Mouse (Mus musculus): ENCODE data around the gene Cers1. TPM values are rescaled to one million over a fixed set of nuclear protein-coding genes. Genes with fewer than 3 reads are reported as not detected.

Cers1 gene
- polyA plus RNA-seq, 1 experiment from 2014 or later = 3.1 TPM

DNA sequence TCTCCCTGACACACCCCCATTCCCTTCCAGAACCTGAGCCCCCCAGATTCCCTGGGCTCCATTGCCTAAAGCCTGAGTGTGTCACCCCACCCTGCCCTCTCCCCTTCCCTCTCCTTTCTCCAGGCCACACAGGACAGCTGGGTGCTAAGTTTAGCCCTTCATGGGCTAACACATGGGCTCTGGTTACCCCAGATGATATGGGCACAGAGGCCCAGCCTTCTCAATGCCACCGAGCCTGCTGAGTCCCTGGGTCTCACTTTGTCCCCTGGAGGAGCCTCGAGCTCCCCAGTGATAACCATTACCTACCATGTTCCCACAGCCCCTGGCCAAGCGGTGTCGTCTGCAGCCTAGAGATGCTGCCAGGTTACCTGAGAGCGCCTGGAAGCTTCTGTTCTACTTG is 2.3 kb downstream of the Cers1 start:
- Histone ChIP-seq H3K27me3 (no peaks in the 10 kb centered on the region), H3K27ac (no peak overlapping the region), H3K4me1 (peaks cover 27% of the 10 kb centered on the region), H3K9ac (no peak overlapping the region), H3K36me3 (peaks cover 10% of the 10 kb centered on the region), H3K4me2 (no peak overlapping the region), H3K4me3 (no peak overlapping the region), H3K9me3 (no peaks in the 10 kb centered on the region)
- no peak for ATAC-seq (ENCODE audit: borderline replicate concordance, extremely low read depth, low FRiP score, low TSS enrichment)
- WGBS = 83% methylated on average over 5 of the region's 5 CpGs

GRCm38 (mm10) chr8:70323716-70324115 is 8.1 kb downstream of the Cers1 start:
- no peak overlapping the region for H3K4me2 ChIP-seq
- no peaks in the 10 kb centered on the region for H3K27me3 ChIP-seq
- H3K4me3 ChIP-seq = no peak overlapping the region
- H3K9ac ChIP-seq = no peak overlapping the region
- no peaks in the 10 kb centered on the region for H3K9me3 ChIP-seq
- no peaks in the 10 kb centered on the region for H3K4me1 ChIP-seq
- H3K27ac ChIP-seq = no peak overlapping the region
- WGBS = 89% methylated on average over 3 of the region's 3 CpGs
- ATAC-seq (ENCODE audit: borderline replicate concordance, extremely low read depth, low FRiP score, low TSS enrichment) = no peak
- no peaks in the 10 kb centered on the region for H3K36me3 ChIP-seq

- H3K36me3 ChIP-seq = peaks cover 13% of the 10 kb centered on the region
- H3K4me2 ChIP-seq = no peak overlapping the region
- H3K27me3 ChIP-seq = no peaks in the 10 kb centered on the region
- H3K4me1 ChIP-seq = peaks cover 18% of the 10 kb centered on the region
- 88% methylated on average over 6 of the region's 6 CpGs for WGBS
- no peak overlapping the region for H3K27ac ChIP-seq
- no peaks in the 10 kb centered on the region for H3K9me3 ChIP-seq
- H3K4me3 ChIP-seq = no peak overlapping the region
- no peak for ATAC-seq (ENCODE audit: borderline replicate concordance, extremely low read depth, low FRiP score, low TSS enrichment)
- H3K9ac ChIP-seq = no peak overlapping the region
Measured at GRCm38 (mm10) chr8:70327512-70327911, 11.9 kb downstream of the Cers1 start.

GRCm38 (mm10) chr8:70329124-70329834 is 13.7 kb downstream of the Cers1 start, which contains the start of gene Gdf1:
Gene Gdf1, plus strand, starts transcription at chr8:70329817.
- Histone ChIP-seq H3K4me2 (peak within 1 kb of the TSS; percentile 43), H3K9ac (no peak within 1 kb of the TSS), H3K9me3 (no peaks in the 10 kb centered on the region), H3K27ac (no peak within 1 kb of the TSS), H3K4me1 (peaks cover 18% of the 10 kb centered on the region), H3K36me3 (peaks cover 31% of the 10 kb centered on the region), H3K27me3 (no peaks in the 10 kb centered on the region), H3K4me3 (peak within 1 kb of the TSS; percentile 17)
- 28% methylated on average over 14 of the region's 14 CpGs for WGBS
- ATAC-seq (ENCODE audit: borderline replicate concordance, extremely low read depth, low FRiP score, low TSS enrichment) = no peak

GRCm38 (mm10) chr8:70329835-70330740 is 14.5 kb downstream of the Cers1 start:
- peak overlapping the region; percentile 43 for H3K4me2 ChIP-seq
- H3K4me3 ChIP-seq = peak overlapping the region; percentile 17
- no peak overlapping the region for H3K27ac ChIP-seq
- no peak overlapping the region for H3K9ac ChIP-seq
- peak; percentile 11; the same call in 1 of the 2 replicates for ATAC-seq (ENCODE audit: borderline replicate concordance, extremely low read depth, low FRiP score, low TSS enrichment)
- no peaks in the 10 kb centered on the region for H3K9me3 ChIP-seq
- H3K36me3 ChIP-seq = peaks cover 39% of the 10 kb centered on the region
- 6% methylated on average over 45 of the region's 45 CpGs for WGBS
- H3K4me1 ChIP-seq = peaks cover 18% of the 10 kb centered on the region
- no peaks in the 10 kb centered on the region for H3K27me3 ChIP-seq

DNA sequence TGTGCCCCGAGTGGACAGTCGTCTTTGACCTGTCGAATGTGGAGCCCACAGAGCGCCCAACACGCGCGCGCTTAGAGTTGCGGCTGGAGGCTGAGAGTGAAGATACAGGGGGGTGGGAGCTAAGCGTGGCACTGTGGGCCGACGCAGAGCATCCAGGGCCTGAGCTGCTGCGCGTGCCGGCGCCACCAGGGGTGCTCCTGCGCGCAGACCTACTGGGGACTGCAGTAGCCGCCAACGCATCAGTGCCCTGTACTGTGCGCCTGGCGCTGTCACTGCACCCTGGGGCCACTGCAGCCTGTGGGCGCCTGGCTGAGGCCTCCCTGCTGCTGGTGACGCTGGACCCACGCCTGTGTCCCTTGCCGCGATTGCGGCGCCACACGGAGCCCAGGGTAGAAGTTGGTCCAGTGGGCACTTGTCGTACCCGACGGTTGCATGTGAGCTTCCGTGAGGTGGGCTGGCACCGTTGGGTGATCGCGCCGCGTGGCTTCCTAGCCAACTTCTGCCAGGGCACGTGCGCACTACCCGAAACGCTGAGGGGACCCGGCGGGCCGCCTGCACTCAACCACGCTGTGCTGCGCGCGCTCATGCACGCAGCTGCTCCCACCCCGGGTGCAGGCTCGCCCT is 15.3 kb downstream of the Cers1 start:
- Histone ChIP-seq H3K27ac (no peak overlapping the region), H3K4me3 (peak overlapping the region; percentile 17), H3K4me1 (peaks cover 18% of the 10 kb centered on the region), H3K36me3 (peaks cover 47% of the 10 kb centered on the region), H3K27me3 (no peaks in the 10 kb centered on the region), H3K9ac (no peak overlapping the region), H3K9me3 (no peaks in the 10 kb centered on the region), H3K4me2 (peak overlapping the region; percentile 43)
- WGBS = 31% methylated on average over 53 of the region's 53 CpGs
- peak; percentile 71 for ATAC-seq (ENCODE audit: borderline replicate concordance, extremely low read depth, low FRiP score, low TSS enrichment)

DNA sequence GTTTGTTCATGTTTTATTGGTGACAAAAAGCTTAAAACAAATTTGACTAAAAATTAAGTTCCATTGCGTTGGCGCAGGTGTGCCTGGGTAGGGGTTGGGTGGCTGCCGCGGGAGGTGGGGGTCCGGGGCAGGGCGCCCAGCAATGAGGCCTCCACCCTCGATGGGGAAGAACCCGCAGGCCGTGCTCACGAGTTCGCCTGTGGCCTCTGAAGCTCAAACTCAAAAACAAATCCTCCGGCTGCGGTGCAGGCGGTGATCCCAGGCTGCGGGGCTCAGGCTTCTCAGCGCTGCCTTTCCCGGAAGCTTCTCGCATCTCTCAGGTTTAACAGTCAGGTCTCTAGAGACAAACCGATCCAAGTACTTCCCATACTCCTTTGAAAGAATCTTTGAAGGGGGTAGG is 16.0 kb downstream of the Cers1 start:
- Histone ChIP-seq H3K27ac (no peak overlapping the region), H3K4me2 (no peak overlapping the region), H3K27me3 (no peaks in the 10 kb centered on the region), H3K36me3 (peaks cover 53% of the 10 kb centered on the region), H3K9me3 (no peaks in the 10 kb centered on the region), H3K9ac (no peak overlapping the region), H3K4me3 (no peak overlapping the region), H3K4me1 (peaks cover 18% of the 10 kb centered on the region)
- no peak for ATAC-seq (ENCODE audit: borderline replicate concordance, extremely low read depth, low FRiP score, low TSS enrichment)
- WGBS = 70% methylated on average over 19 of the region's 19 CpGs

DNA sequence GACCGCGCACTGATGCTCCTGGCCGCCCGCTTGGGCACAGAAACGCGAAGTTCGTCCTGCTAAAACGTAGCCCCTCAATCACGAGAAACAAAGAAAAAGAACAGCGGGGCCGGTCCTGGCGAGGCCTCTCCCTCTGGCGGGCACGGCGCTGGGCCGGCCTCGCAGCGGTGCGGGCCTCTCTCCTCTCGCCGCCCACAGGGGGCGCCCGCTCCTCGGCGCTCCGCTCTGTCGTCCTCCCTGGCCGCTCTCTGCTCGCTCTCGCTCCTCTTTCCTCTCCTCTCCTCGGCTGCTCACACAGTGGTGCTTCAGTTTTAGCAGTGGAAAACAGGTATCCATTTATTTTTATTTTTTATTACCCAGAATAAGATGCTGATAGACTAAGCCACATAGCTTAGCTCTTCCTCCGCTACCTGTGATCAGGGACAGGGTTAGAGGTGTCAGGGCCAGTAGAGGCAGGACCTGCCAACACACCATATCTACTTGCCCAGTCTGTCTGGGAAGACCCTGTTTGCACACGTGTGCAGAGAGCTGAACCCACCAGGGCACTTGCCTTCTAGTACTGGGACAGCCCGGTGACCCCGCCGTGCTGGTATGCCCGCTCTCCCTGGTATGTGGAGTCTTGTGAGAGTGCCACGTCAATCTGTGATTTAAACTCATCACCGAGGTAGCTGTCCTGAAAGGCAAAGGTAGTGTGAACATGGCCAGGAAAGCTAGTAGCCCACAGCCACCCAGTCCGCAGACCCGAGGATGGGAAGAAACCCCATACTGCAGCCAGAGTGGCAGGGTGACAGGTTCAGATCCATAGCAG is 16.7 kb downstream of the Cers1 start:
- H3K9ac ChIP-seq = no peak overlapping the region
- no peaks in the 10 kb centered on the region for H3K27me3 ChIP-seq
- H3K27ac ChIP-seq = no peak overlapping the region
- no peak overlapping the region for H3K4me3 ChIP-seq
- H3K36me3 ChIP-seq = peaks cover 61% of the 10 kb centered on the region
- H3K9me3 ChIP-seq = no peaks in the 10 kb centered on the region
- 29% methylated on average over 40 of the region's 41 CpGs for WGBS
- peaks cover 18% of the 10 kb centered on the region for H3K4me1 ChIP-seq
- no peak overlapping the region for H3K4me2 ChIP-seq
- peak; percentile 55; the same call in 1 of the 2 replicates for ATAC-seq (ENCODE audit: borderline replicate concordance, extremely low read depth, low FRiP score, low TSS enrichment)

GRCm38 (mm10) chr8:70332878-70333202 is 17.3 kb downstream of the Cers1 start:
- no peak overlapping the region for H3K4me2 ChIP-seq
- H3K4me3 ChIP-seq = no peak overlapping the region
- no peaks in the 10 kb centered on the region for H3K9me3 ChIP-seq
- no peak overlapping the region for H3K27ac ChIP-seq
- H3K36me3 ChIP-seq = peaks cover 66% of the 10 kb centered on the region
- peaks cover 18% of the 10 kb centered on the region for H3K4me1 ChIP-seq
- no peaks in the 10 kb centered on the region for H3K27me3 ChIP-seq
- ATAC-seq (ENCODE audit: borderline replicate concordance, extremely low read depth, low FRiP score, low TSS enrichment) = no peak
- H3K9ac ChIP-seq = no peak overlapping the region
- WGBS = 93% methylated on average over 6 of the region's 6 CpGs

DNA sequence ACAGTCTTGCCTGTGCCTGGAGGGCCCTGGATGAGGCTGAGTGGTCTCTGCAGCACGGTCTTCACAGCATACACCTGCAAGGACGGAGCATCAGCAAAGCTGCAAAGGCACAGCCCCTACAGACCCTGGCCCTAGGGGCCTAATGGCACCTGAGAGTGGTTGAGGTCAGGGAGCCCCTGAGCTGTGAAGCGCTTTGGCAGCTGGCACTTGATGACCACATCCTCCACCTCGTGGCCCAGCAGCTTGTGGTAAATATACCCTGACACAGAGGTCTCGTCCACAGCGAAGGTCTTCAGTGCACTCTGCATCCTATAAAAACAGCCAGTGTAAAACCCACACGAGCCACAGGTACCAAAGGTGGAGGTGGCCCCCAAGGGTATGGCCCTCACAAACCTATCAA is 23.4 kb downstream of the Cers1 start:
- WGBS = 85% methylated on average over 7 of the region's 7 CpGs
- Histone ChIP-seq H3K9me3 (no peaks in the 10 kb centered on the region), H3K4me3 (no peak overlapping the region), H3K4me1 (no peaks in the 10 kb centered on the region), H3K27ac (no peak overlapping the region), H3K4me2 (no peak overlapping the region), H3K27me3 (no peaks in the 10 kb centered on the region), H3K9ac (no peak overlapping the region), H3K36me3 (peaks cover 99% of the 10 kb centered on the region)
- no peak for ATAC-seq (ENCODE audit: borderline replicate concordance, extremely low read depth, low FRiP score, low TSS enrichment)

DNA sequence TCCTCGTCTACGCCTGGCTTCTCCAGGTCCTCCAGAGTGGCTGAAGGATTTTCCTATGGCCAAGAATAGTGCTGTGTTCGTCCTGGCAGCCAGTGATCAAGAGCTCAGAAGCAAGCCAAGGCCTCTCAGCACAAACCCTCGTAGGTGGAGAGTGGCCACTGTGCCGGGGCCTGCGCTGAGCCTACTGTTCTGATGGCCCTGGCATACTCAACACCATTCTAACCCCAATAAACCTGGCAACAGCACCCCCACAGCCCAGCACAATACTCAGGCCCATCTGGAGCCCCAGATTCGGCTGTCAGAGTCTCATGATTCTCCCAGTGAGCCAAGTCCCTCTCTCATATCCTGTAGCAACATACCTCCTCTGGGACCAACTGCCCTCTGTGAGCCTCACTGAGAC is 25.1 kb downstream of the Cers1 start:
- H3K27ac ChIP-seq = no peak overlapping the region
- WGBS = 82% methylated on average over 7 of the region's 7 CpGs
- H3K4me1 ChIP-seq = no peaks in the 10 kb centered on the region
- H3K4me3 ChIP-seq = no peak overlapping the region
- peaks cover 83% of the 10 kb centered on the region for H3K36me3 ChIP-seq
- H3K9me3 ChIP-seq = no peaks in the 10 kb centered on the region
- no peak overlapping the region for H3K9ac ChIP-seq
- H3K4me2 ChIP-seq = no peak overlapping the region
- no peaks in the 10 kb centered on the region for H3K27me3 ChIP-seq
- no peak for ATAC-seq (ENCODE audit: borderline replicate concordance, extremely low read depth, low FRiP score, low TSS enrichment)

Data from lung, embryonic 15.5 days (tissue).